Mouse (Mus musculus): ENCODE data around the gene Hipk1. TPM values are rescaled to one million over a fixed set of nuclear protein-coding genes. Genes with fewer than 3 reads are reported as not detected.

Gene Hipk1
- polyA plus RNA-seq, 1 experiment from 2014 or later = 8.9 TPM

GRCm38 (mm10) chr3:103771531-103772130 is 19.7 kb downstream of the Hipk1 start:
- H3K27me3 ChIP-seq (replicated peaks; ENCODE audit: control insufficient read depth, insufficient read depth, low read length) = no peaks in the 10 kb centered on the region
- H3K4me1 ChIP-seq (ENCODE audit: control insufficient read depth, insufficient read depth, low read depth, low read length) = peaks cover 5% of the 10 kb centered on the region; the same call in 1 of the 2 replicates
- no peaks in the 10 kb centered on the region for H3K9me3 ChIP-seq (ENCODE audit: control insufficient read depth, low read length)
- no peak overlapping the region for H3K4me2 ChIP-seq (ENCODE audit: low read length)
- ATAC-seq = no peak
- no peak overlapping the region for H3K4me3 ChIP-seq (ENCODE audit: low read length)
- peaks cover 5% of the 10 kb centered on the region for H3K36me3 ChIP-seq (ENCODE audit: control insufficient read depth, insufficient read depth, low read length)
- H3K27ac ChIP-seq (ENCODE audit: low read depth, low read length) = no peak overlapping the region; the same call in none of the 2 replicates
- H3K9ac ChIP-seq (ENCODE audit: low read depth, low read length) = no peak overlapping the region; the same call in 1 of the 2 replicates
- WGBS = 72% methylated on average over 9 of the region's 9 CpGs

GRCm38 (mm10) chr3:103766789-103767188 is 24.6 kb downstream of the Hipk1 start:
- 65% methylated on average over 3 of the region's 3 CpGs for WGBS
- H3K27me3 ChIP-seq (replicated peaks; ENCODE audit: control insufficient read depth, insufficient read depth, low read length) = no peaks in the 10 kb centered on the region

GRCm38 (mm10) chr3:103759261-103759970 is 31.9 kb downstream of the Hipk1 start:
- WGBS = 93% methylated on average over 5 of the region's 5 CpGs
- Histone ChIP-seq H3K4me1 (ENCODE audit: control insufficient read depth, insufficient read depth, low read depth, low read length) (no peaks in the 10 kb centered on the region), H3K36me3 (ENCODE audit: control insufficient read depth, insufficient read depth, low read length) (peaks cover 26% of the 10 kb centered on the region)

More at GRCm38 (mm10) chr3:103766789-103767188, 24.6 kb downstream of the Hipk1 start:
- Histone ChIP-seq H3K9ac (ENCODE audit: low read depth, low read length) (no peak overlapping the region), H3K9me3 (ENCODE audit: control insufficient read depth, low read length) (no peaks in the 10 kb centered on the region), H3K36me3 (ENCODE audit: control insufficient read depth, insufficient read depth, low read length) (peaks cover 9% of the 10 kb centered on the region), H3K27ac (ENCODE audit: low read depth, low read length) (no peak overlapping the region), H3K4me1 (ENCODE audit: control insufficient read depth, insufficient read depth, low read depth, low read length) (no peaks in the 10 kb centered on the region; the same call in 1 of the 2 replicates), H3K4me2 (ENCODE audit: low read length) (no peak overlapping the region), H3K4me3 (ENCODE audit: low read length) (no peak overlapping the region)
- ATAC-seq = no peak

DNA sequence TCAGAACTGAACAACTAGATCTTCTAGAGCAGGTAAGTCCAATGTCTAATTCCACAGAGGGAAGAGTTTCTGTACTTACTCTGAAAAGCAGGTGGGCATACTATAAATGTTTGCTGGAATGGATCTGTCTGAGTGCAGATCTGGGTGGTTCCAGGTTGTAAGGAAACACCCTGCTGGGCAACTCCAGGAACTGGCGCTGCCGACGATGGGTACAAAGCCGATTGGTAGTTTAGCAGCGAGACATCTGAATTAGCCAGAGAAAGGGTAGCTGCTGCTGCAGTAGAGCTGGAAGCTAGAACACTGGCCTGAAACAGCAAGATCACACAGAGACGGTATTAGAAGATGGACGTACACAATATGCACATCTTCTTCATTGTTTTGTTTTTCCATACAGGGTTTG is 32.9 kb downstream of the Hipk1 start:
- no peak for ATAC-seq
- H3K27ac ChIP-seq (ENCODE audit: low read depth, low read length) = no peak overlapping the region
- no peaks in the 10 kb centered on the region for H3K9me3 ChIP-seq (ENCODE audit: control insufficient read depth, low read length)
- no peaks in the 10 kb centered on the region for H3K27me3 ChIP-seq (replicated peaks; ENCODE audit: control insufficient read depth, insufficient read depth, low read length)
- 79% methylated on average over 7 of the region's 7 CpGs for WGBS
- H3K4me3 ChIP-seq (ENCODE audit: low read length) = no peak overlapping the region
- H3K9ac ChIP-seq (ENCODE audit: low read depth, low read length) = no peak overlapping the region
- H3K36me3 ChIP-seq (ENCODE audit: control insufficient read depth, insufficient read depth, low read length) = peaks cover 31% of the 10 kb centered on the region
- H3K4me1 ChIP-seq (ENCODE audit: control insufficient read depth, insufficient read depth, low read depth, low read length) = no peaks in the 10 kb centered on the region
- H3K4me2 ChIP-seq (ENCODE audit: low read length) = no peak overlapping the region

More at GRCm38 (mm10) chr3:103759261-103759970, 31.9 kb downstream of the Hipk1 start:
- H3K4me2 ChIP-seq (ENCODE audit: low read length) = no peak overlapping the region
- no peaks in the 10 kb centered on the region for H3K9me3 ChIP-seq (ENCODE audit: control insufficient read depth, low read length)
- no peak overlapping the region for H3K4me3 ChIP-seq (ENCODE audit: low read length)
- no peak overlapping the region for H3K9ac ChIP-seq (ENCODE audit: low read depth, low read length)
- H3K27me3 ChIP-seq (replicated peaks; ENCODE audit: control insufficient read depth, insufficient read depth, low read length) = no peaks in the 10 kb centered on the region
- no peak overlapping the region for H3K27ac ChIP-seq (ENCODE audit: low read depth, low read length)
- no peak for ATAC-seq

GRCm38 (mm10) chr3:103756920-103757319 is 34.4 kb downstream of the Hipk1 start:
- H3K4me1 ChIP-seq (ENCODE audit: control insufficient read depth, insufficient read depth, low read depth, low read length) = no peaks in the 10 kb centered on the region
- H3K36me3 ChIP-seq (ENCODE audit: control insufficient read depth, insufficient read depth, low read length) = peaks cover 34% of the 10 kb centered on the region
- no peaks in the 10 kb centered on the region for H3K9me3 ChIP-seq (ENCODE audit: control insufficient read depth, low read length)
- no peak overlapping the region for H3K4me2 ChIP-seq (ENCODE audit: low read length)
- no peak overlapping the region for H3K9ac ChIP-seq (ENCODE audit: low read depth, low read length)
- ATAC-seq = no peak
- no peaks in the 10 kb centered on the region for H3K27me3 ChIP-seq (replicated peaks; ENCODE audit: control insufficient read depth, insufficient read depth, low read length)
- WGBS = 85% methylated on average over 2 of the region's 2 CpGs
- no peak overlapping the region for H3K4me3 ChIP-seq (ENCODE audit: low read length)
- no peak overlapping the region for H3K27ac ChIP-seq (ENCODE audit: low read depth, low read length)

GRCm38 (mm10) chr3:103755351-103755750 is 36.0 kb downstream of the Hipk1 start:
- Histone ChIP-seq H3K4me1 (ENCODE audit: control insufficient read depth, insufficient read depth, low read depth, low read length) (no peaks in the 10 kb centered on the region), H3K4me3 (ENCODE audit: low read length) (no peak overlapping the region), H3K9me3 (ENCODE audit: control insufficient read depth, low read length) (no peaks in the 10 kb centered on the region), H3K36me3 (ENCODE audit: control insufficient read depth, insufficient read depth, low read length) (peaks cover 34% of the 10 kb centered on the region), H3K9ac (ENCODE audit: low read depth, low read length) (no peak overlapping the region), H3K4me2 (ENCODE audit: low read length) (no peak overlapping the region), H3K27ac (ENCODE audit: low read depth, low read length) (no peak overlapping the region), H3K27me3 (replicated peaks; ENCODE audit: control insufficient read depth, insufficient read depth, low read length) (no peaks in the 10 kb centered on the region)
- whole genome bisulfite sequencing = 83% methylated on average over 3 of the region's 3 CpGs
- ATAC-seq = no peak

GRCm38 (mm10) chr3:103751558-103751957 is 39.8 kb downstream of the Hipk1 start:
- no peak overlapping the region for H3K4me2 ChIP-seq (ENCODE audit: low read length)

GRCm38 (mm10) chr3:103746711-103747110 is 44.7 kb downstream of the Hipk1 start:
- Histone ChIP-seq H3K4me3 (ENCODE audit: low read length) (no peak overlapping the region), H3K27ac (ENCODE audit: low read depth, low read length) (no peak overlapping the region), H3K4me1 (ENCODE audit: control insufficient read depth, insufficient read depth, low read depth, low read length) (no peaks in the 10 kb centered on the region), H3K9me3 (ENCODE audit: control insufficient read depth, low read length) (no peaks in the 10 kb centered on the region), H3K27me3 (replicated peaks; ENCODE audit: control insufficient read depth, insufficient read depth, low read length) (no peaks in the 10 kb centered on the region), H3K4me2 (ENCODE audit: low read length) (no peak overlapping the region), H3K9ac (ENCODE audit: low read depth, low read length) (no peak overlapping the region), H3K36me3 (ENCODE audit: control insufficient read depth, insufficient read depth, low read length) (peaks cover 43% of the 10 kb centered on the region)
- 88% methylated on average over 5 of the region's 5 CpGs for WGBS
- ATAC-seq = no peak

More at GRCm38 (mm10) chr3:103751558-103751957, 39.8 kb downstream of the Hipk1 start:
- 90% methylated on average over 2 of the region's 2 CpGs for WGBS
- H3K9me3 ChIP-seq (ENCODE audit: control insufficient read depth, low read length) = no peaks in the 10 kb centered on the region
- H3K27me3 ChIP-seq (replicated peaks; ENCODE audit: control insufficient read depth, insufficient read depth, low read length) = no peaks in the 10 kb centered on the region
- peaks cover 32% of the 10 kb centered on the region for H3K36me3 ChIP-seq (ENCODE audit: control insufficient read depth, insufficient read depth, low read length)
- no peak overlapping the region for H3K9ac ChIP-seq (ENCODE audit: low read depth, low read length)
- H3K4me1 ChIP-seq (ENCODE audit: control insufficient read depth, insufficient read depth, low read depth, low read length) = no peaks in the 10 kb centered on the region
- ATAC-seq = no peak
- no peak overlapping the region for H3K27ac ChIP-seq (ENCODE audit: low read depth, low read length)
- H3K4me3 ChIP-seq (ENCODE audit: low read length) = no peak overlapping the region

DNA sequence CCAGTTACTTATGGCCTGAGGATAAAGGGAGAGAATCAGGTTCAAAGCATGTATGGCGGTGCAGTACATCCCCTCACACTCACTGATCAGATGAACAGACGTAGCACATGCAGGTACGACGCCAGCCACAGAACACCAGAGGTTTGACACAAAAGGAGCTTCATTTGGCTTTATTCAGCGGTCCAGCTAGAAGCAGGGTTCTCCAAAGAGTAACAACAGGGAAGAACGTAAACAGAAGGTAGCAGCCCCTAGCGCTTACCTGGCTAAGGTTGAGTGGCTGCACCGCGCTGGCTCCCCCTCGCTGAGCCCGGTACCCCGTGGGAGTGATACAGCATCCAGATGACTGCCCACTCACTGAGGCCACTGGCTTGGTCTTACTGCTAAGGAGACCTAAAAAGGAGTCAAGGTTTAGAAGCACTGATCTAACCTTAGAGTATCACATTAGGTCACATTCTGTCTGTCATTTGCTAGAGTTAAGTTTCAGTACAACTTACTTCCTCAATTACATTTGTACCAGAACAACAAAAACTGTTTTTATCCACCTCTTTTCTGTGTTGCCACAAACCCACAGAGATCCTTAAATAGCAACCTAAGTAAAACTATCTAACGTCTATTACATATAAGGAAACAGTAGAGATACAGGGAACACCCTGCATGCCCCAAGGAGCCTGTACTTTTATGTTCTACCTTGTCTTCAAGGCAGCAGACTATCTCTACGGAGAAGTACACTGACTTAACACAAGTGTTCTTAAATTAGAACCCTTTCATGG is 46.2 kb downstream of the Hipk1 start:
- Histone ChIP-seq H3K27ac (ENCODE audit: low read depth, low read length) (no peak overlapping the region), H3K27me3 (replicated peaks; ENCODE audit: control insufficient read depth, insufficient read depth, low read length) (no peaks in the 10 kb centered on the region), H3K36me3 (ENCODE audit: control insufficient read depth, insufficient read depth, low read length) (peaks cover 41% of the 10 kb centered on the region), H3K9me3 (ENCODE audit: control insufficient read depth, low read length) (no peaks in the 10 kb centered on the region), H3K4me1 (ENCODE audit: control insufficient read depth, insufficient read depth, low read depth, low read length) (no peaks in the 10 kb centered on the region), H3K4me3 (ENCODE audit: low read length) (no peak overlapping the region), H3K9ac (ENCODE audit: low read depth, low read length) (no peak overlapping the region), H3K4me2 (ENCODE audit: low read length) (no peak overlapping the region)
- no peak for ATAC-seq
- 93% methylated on average over 14 of the region's 14 CpGs for WGBS
